Mouse (Mus musculus) myocyte (in vitro differentiated cells): ENCODE measurements around the gene Morn1.

Source experiments
- MAX ChIP-seq: IDR thresholded peaks from one replicate; pipeline ENCODE4 v1.6.1; 2011; ENCODE audit warnings: low read depth, mild to moderate bottlenecking, control low read depth
- POLR2AphosphoS2 ChIP-seq: IDR thresholded peaks from one replicate; pipeline ENCODE4 v1.6.1; 2011; ENCODE audit warnings: low read depth, control low read depth; ENCODE audit not compliant: insufficient read length
- REST ChIP-seq: IDR thresholded peaks from one replicate; pipeline ENCODE4 v1.6.1; 2011; ENCODE audit warnings: mild to moderate bottlenecking, control low read depth, moderate library complexity; ENCODE audit not compliant: insufficient read depth, insufficient read length

GRCm38 (mm10) chr4:155130616-155131015 lies 44.2 kb downstream of the Morn1 start:
- TF ChIP-seq REST, result no peak
- TF ChIP-seq MAX, result no peak
- no peak for TF ChIP-seq POLR2AphosphoS2
